Mouse (Mus musculus) left cerebral cortex, postnatal 14 days (tissue): ENCODE data around the gene Itpa. TPM values are rescaled to one million over a fixed set of nuclear protein-coding genes. Genes with fewer than 3 reads are reported as not detected.
"Not testable (repeated sequence)": the region's sequence is repeated elsewhere in the genome, so short reads cannot be mapped to it uniquely, and the experiment has no call there.

ENCODE experiments used
- DNase-seq, 2 experiments: peaks; one replicate each; pipeline ENCODE4 v3.0.0; 2021 to 2022; ENCODE audit warnings: low spot score in 2 of 2, mixed read lengths in 1 of 2
- intact Hi-C: fragments of 180-260 bp; cut with DNase I; formaldehyde crosslinking; loops from one replicate; pipeline ENCODE4 v1.15.1; 2025
- long read RNA-seq, 2 experiments: library from polyadenylated mRNA; stranded (forward); transcript quantifications; one replicate each; pipeline ENCODE4 v2.0.0; 2021
- total RNA-seq, 2 experiments: library from RNA; stranded (reverse); gene quantifications; 2 replicates each; pipeline ENCODE4 v1.2.3; 2021

Itpa gene
- total RNA-seq = 10 to 100 TPM; 40.4 to 41.9 TPM
- long read RNA-seq, experiment 1, transcript Itpa-201 (8 exons, 1,390 nt) = major isoform, 41 of 51 reads
- long read RNA-seq, experiment 1, partial matches to known transcripts = 1 of 51 reads
- long read RNA-seq, experiment 1, other reads (novel, unspliced or antisense) = 9 of 51 reads
- long read RNA-seq, experiment 2, transcript Itpa-201 (8 exons, 1,390 nt) = major isoform, 44 of 55 reads
- long read RNA-seq, experiment 2, partial matches to known transcripts = 4 of 55 reads
- long read RNA-seq, experiment 2, other reads (novel, unspliced or antisense) = 7 of 55 reads

GRCm38 (mm10) chr2:130667559-130667958, at the start of gene Itpa:
TSS of gene Itpa (plus strand) at chr2:130667610.
- peak; percentile 85 for DNase-seq
- intact Hi-C loops = no loop called here

GRCm38 (mm10) chr2:130618972-130619371, 48.4 kb upstream of the Itpa start:
- intact Hi-C loops = no loop called here
- no peak for DNase-seq

- intact Hi-C loops = no loop called here
- DNase-seq = no peak
These were observed 39.0 kb upstream of the Itpa start for GRCm38 (mm10) chr2:130628424-130628823.

- intact Hi-C loops = no loop called here
- no peak for DNase-seq
These were observed 38.2 kb upstream of the Itpa start for GRCm38 (mm10) chr2:130629080-130629838.

GRCm38 (mm10) chr2:130629839-130630203, 37.6 kb upstream of the Itpa start, which contains the start of the genes Fastkd5 and Ubox5:
TSS of gene Fastkd5 (minus strand) at chr2:130630027.
TSS of gene Ubox5 (minus strand) at chr2:130630038.
- intact Hi-C loops = no loop called here
- DNase-seq = peak; percentile 86 to 92

- intact Hi-C loops = no loop called here
These were observed 35.0 kb upstream of the Itpa start for GRCm38 (mm10) chr2:130632416-130632815.

GRCm38 (mm10) chr2:130632887-130633675, 34.3 kb upstream of the Itpa start:
- no peak for DNase-seq
- intact Hi-C loops = no loop called here

More at GRCm38 (mm10) chr2:130632416-130632815, 35.0 kb upstream of the Itpa start:
- DNase-seq = peak in 1 of 2 experiments; percentile 65

GRCm38 (mm10) chr2:130634006-130634738, 33.2 kb upstream of the Itpa start:
- DNase-seq = no peak

GRCm38 (mm10) chr2:130634739-130635411, 32.5 kb upstream of the Itpa start:
- no peak for DNase-seq
- intact Hi-C loops = no loop called here

More at GRCm38 (mm10) chr2:130634006-130634738, 33.2 kb upstream of the Itpa start:
- intact Hi-C loops = no loop called here

- DNase-seq = no peak
- intact Hi-C loops = no loop called here
These were observed 31.6 kb upstream of the Itpa start for GRCm38 (mm10) chr2:130635847-130636246.

GRCm38 (mm10) chr2:130638101-130638611, 29.3 kb upstream of the Itpa start:
- intact Hi-C loops = no loop called here
- DNase-seq = no peak

- DNase-seq = no peak
- intact Hi-C loops = no loop called here
These were observed 28.1 kb upstream of the Itpa start for GRCm38 (mm10) chr2:130639276-130639675.

GRCm38 (mm10) chr2:130641351-130642025, 25.9 kb upstream of the Itpa start:
- no peak for DNase-seq
- intact Hi-C loops = no loop called here

- peak in 1 of 2 experiments; percentile 53 for DNase-seq
- intact Hi-C loops = no loop called here
These were observed 25.2 kb upstream of the Itpa start for GRCm38 (mm10) chr2:130642197-130642660.

GRCm38 (mm10) chr2:130642684-130643369, 24.6 kb upstream of the Itpa start, which contains the start of gene Lzts3:
TSS of gene Lzts3 (minus strand) at chr2:130642803.
- intact Hi-C loops = no loop called here

GRCm38 (mm10) chr2:130645198-130645597, 22.2 kb upstream of the Itpa start:
- no peak for DNase-seq
- intact Hi-C loops = no loop called here

More at GRCm38 (mm10) chr2:130642684-130643369, 24.6 kb upstream of the Itpa start, which contains the start of gene Lzts3:
- DNase-seq = peak; percentile 89 to 90

GRCm38 (mm10) chr2:130649028-130649427, 18.4 kb upstream of the Itpa start:
- DNase-seq, intact Hi-C loops: not testable (repeated sequence)
